Comparison of ENCODE assay signal across 11 mouse cellular contexts in the genomic region with DNA sequence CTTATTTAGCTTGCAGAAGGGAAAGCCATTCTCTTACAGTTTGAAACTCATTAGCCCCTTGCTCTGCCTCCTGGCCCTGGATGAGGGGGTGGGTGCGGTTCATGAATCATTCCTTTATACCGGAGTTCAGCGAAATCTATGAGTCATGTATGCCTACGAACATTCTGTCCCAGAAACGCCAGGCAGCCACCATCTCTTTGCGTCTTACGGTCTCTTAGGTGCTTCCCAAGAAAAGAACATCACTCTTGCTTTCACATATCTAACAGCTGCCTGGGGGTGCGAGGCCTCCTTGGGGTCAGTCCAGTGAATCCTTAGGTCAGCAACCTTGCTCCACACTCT. TPM values are rescaled to one million over a fixed set of nuclear protein-coding genes. Genes with fewer than 3 reads are reported as not detected.
A peak's percentile ranks its signal among the peaks of the same experiment; 100 is the strongest.
DNase-seq lines count a peak whose midpoint lies in the region; ATAC-seq and TF ChIP-seq lines count a peak whose summit lies in the region.
"Had no signal": no experiment of that assay in that cellular context is flagged by ENCODE, and none has a peak within 500 bp of the region (broad histone marks: within the 10 kb centered on the region; RNA-seq: fewer than 3 reads in every experiment).

No protein-coding gene starts in this region.

- H3K4me3 ChIP-seq in embryonic facial prominence, embryonic 13.5 days, result no peak overlapping the region
- no peak overlapping the region for H3K4me3 ChIP-seq in embryonic facial prominence, embryonic 10.5 days
- H3K4me3 ChIP-seq in limb, embryonic 14.5 days (replicated peaks; ENCODE audit: low read length), result no peak overlapping the region

- H3K9ac ChIP-seq in embryonic facial prominence, embryonic 13.5 days, result no peak overlapping the region
- H3K9ac ChIP-seq in limb, embryonic 14.5 days (ENCODE audit: low read depth, low read length, severe bottlenecking), result peak overlapping the region; percentile 21; the same call in 1 of the 2 replicates
- H3K9ac ChIP-seq: liver, embryonic 14.5 days had no signal

- no peak for ATAC-seq in embryonic facial prominence, embryonic 13.5 days (ENCODE audit: insufficient number of reproducible peaks, insufficient read depth, low FRiP score, low TSS enrichment, low read depth)
- ATAC-seq in limb, embryonic 14.5 days (ENCODE audit: low FRiP score, low read depth), result no peak

- H3K36me3 ChIP-seq in embryonic facial prominence, embryonic 13.5 days, result no peaks in the 10 kb centered on the region
- no peaks in the 10 kb centered on the region for H3K36me3 ChIP-seq in embryonic facial prominence, embryonic 10.5 days (replicated peaks)
- no peaks in the 10 kb centered on the region for H3K36me3 ChIP-seq in limb, embryonic 14.5 days (ENCODE audit: control insufficient read depth, insufficient read depth, low read length)

- H3K4me1 ChIP-seq in embryonic facial prominence, embryonic 13.5 days, result peaks cover 9% of the 10 kb centered on the region; the same call in 1 of the 2 replicates
- peaks cover 21% of the 10 kb centered on the region for H3K4me1 ChIP-seq in embryonic facial prominence, embryonic 10.5 days
- peaks cover 7% of the 10 kb centered on the region for H3K4me1 ChIP-seq in limb, embryonic 14.5 days (ENCODE audit: control insufficient read depth, insufficient read depth, low read length)

- H3K27me3 ChIP-seq in embryonic facial prominence, embryonic 13.5 days, result no peaks in the 10 kb centered on the region
- no peaks in the 10 kb centered on the region for H3K27me3 ChIP-seq in embryonic facial prominence, embryonic 10.5 days (replicated peaks; ENCODE audit: low read depth, poor library complexity, severe bottlenecking)
- H3K27me3 ChIP-seq in limb, embryonic 14.5 days (ENCODE audit: control insufficient read depth, insufficient read depth, low read length), result no peaks in the 10 kb centered on the region

- H3K4me2 ChIP-seq in embryonic facial prominence, embryonic 13.5 days, result peak overlapping the region; percentile 33
- peak overlapping the region; percentile 24; the same call in 1 of the 2 replicates for H3K4me2 ChIP-seq in limb, embryonic 14.5 days (replicated peaks; ENCODE audit: low read depth, low read length, severe bottlenecking)

- no peak overlapping the region for H3K27ac ChIP-seq in embryonic facial prominence, embryonic 13.5 days
- H3K27ac ChIP-seq in embryonic facial prominence, embryonic 10.5 days (replicated peaks), result no peak overlapping the region
- H3K27ac ChIP-seq in limb, embryonic 14.5 days (replicated peaks; ENCODE audit: low read depth, low read length), result 0 out of 2 replicates have a peak overlapping the region, but pooled peaks have one; percentile 48
- H3K27ac ChIP-seq: liver, embryonic 14.5 days had no signal

- 53% methylated on average over 8 of the region's 8 CpGs for WGBS in embryonic facial prominence, embryonic 13.5 days
- 73% methylated on average over 8 of the region's 8 CpGs for WGBS in embryonic facial prominence, embryonic 10.5 days
- WGBS in limb, embryonic 14.5 days, result 56% methylated on average over 8 of the region's 8 CpGs

- TF ChIP-seq POLR2A in limb, embryonic 14.5 days (IDR thresholded peaks at IDR 0.05; ENCODE audit: borderline replicate concordance, extremely low read depth, insufficient read depth, insufficient read length), result no peak

- DNase-seq in embryonic facial prominence, embryonic 10.5 days (ENCODE audit: low spot score), result no peak
- DNase-seq in 3134 (ENCODE audit: extremely low read depth, insufficient read length, low spot score) (peak; percentile 35), MN1 (ENCODE audit: low spot score) (no peak)
- DNase-seq in frontal cortex, postnatal 14 days (ENCODE audit: low spot score in 2 of 2), result peak; percentile 26 to 27
- peak; percentile 15 for DNase-seq in limb, embryonic 14.5 days (ENCODE audit: low spot score)
- DNase-seq in cerebellum, postnatal 4 days (ENCODE audit: low spot score in 2 of 2), result no peak
- no peak for DNase-seq in thymus, postnatal 36 days
- DNase-seq: cerebellum, postnatal 14 days; heart, postnatal 14 days had no signal

- H3K9me3 ChIP-seq in embryonic facial prominence, embryonic 13.5 days, result no peaks in the 10 kb centered on the region
- H3K9me3 ChIP-seq in embryonic facial prominence, embryonic 10.5 days, result no peaks in the 10 kb centered on the region
- no peaks in the 10 kb centered on the region for H3K9me3 ChIP-seq in limb, embryonic 14.5 days (ENCODE audit: control insufficient read depth, low read length)

RNA-seq across cellular contexts. Expression of gene Sel1l, which starts 29.9 kb away (rescaled TPM):
- 89.7 and 103 TPM in 2 replicates for polyA plus RNA-seq in embryonic facial prominence, embryonic 13.5 days (2015; fragmentation: Nextera tagmentation; extraction: Ambion mirVana)
- 56.3 TPM in 2 replicates for polyA plus RNA-seq in embryonic facial prominence, embryonic 10.5 days (2016; fragmentation: Nextera tagmentation; extraction: Ambion mirVana)
- polyA plus RNA-seq in limb, embryonic 14.5 days (2012; rRNA removed), result 50.6 and 58.3 TPM in 2 replicates
- polyA plus RNA-seq in limb, embryonic 14.5 days (2014; fragmentation: Nextera tagmentation; extraction: Ambion mirVana), result 81.0 and 97.1 TPM in 2 replicates

Comparison
In these comparisons a context has a peak if more than half of its experiments do, and no peak if none do; other contexts are left out.
1. DNase-seq: peak in 3134 (single experiment), frontal cortex, postnatal 14 days (2 of 2) and limb, embryonic 14.5 days (single experiment); none in embryonic facial prominence, embryonic 10.5 days (single experiment), MN1 (single experiment), cerebellum, postnatal 4 days (0 of 2) and thymus, postnatal 36 days (0 of 2).